Mouse (Mus musculus): ENCODE measurements around the gene Zfp667.

- no peak for TF ChIP-seq CTCF (IDR thresholded peaks at IDR 0.05; ENCODE audit: low read depth, low read length)
- no peak for TF ChIP-seq POLR2A (IDR thresholded peaks at IDR 0.05; ENCODE audit: borderline replicate concordance, low read depth, low read length)
Measured at GRCm38 (mm10) chr7:6244361-6245292, 41.8 kb upstream of the Zfp667 start.
